Mouse (Mus musculus): Measurements from ENCODE around the gene Cbx4.

DNA sequence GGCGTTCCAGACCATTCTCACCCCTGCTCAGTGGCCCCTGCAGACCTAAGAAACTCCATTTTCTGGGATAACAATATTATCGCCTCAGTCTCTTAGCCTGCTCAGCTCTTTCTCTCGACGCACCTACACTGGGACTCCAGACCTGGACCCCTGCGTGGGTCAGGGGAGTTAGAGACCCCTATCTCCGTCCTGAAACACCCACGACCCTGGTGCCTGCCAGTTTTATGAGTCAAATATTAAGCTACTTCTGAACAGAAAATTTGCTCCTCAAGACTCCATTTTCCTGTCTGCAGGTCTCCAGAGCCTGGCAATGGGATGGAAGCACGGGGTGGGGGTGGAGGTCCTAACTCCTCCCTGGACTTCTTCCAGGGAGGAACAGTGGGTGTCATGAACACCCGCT is 28.7 kb downstream of the Cbx4 start:
- TF ChIP-seq GATA1 (IDR thresholded peaks at IDR 0.05; ENCODE audit: borderline replicate concordance, low read length) (no peak), FLI1 (IDR thresholded peaks at IDR 0.05; ENCODE audit: low read length) (no peak)

Data from megakaryocyte, embryonic 14.5 days (primary cell).